Comparison of ENCODE assay signal across 8 mouse cellular contexts in the genomic region with DNA sequence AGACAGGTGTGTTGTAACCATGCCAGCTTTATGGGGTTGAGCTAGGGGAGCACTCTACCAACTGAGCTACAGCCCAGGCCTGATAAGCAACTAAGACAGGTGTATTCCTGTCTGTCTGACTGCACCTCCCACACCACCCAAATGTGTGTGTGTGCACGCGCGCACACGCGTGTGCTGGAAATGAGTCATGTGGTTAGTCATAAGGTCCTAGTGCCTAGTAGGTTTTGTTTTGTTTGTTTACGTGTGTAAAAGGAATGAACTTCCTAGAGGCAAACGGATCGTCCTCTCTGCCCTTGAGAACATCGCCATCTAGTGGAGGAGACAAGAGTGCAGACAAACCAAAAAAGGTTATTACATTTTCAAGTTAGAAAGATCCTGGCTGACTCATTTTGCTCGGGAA. TPM values are rescaled to one million over a fixed set of nuclear protein-coding genes. Genes with fewer than 3 reads are reported as not detected.
DNase-seq lines count a peak whose midpoint lies in the region; ATAC-seq and TF ChIP-seq lines count a peak whose summit lies in the region.

No protein-coding gene starts in this region.

- no peak for DNase-seq in testis, postnatal 10 days (ENCODE audit: low spot score)
- peak; percentile 32 for DNase-seq in retina, adult 2 months (ENCODE audit: low read depth, low spot score)
- DNase-seq in left cerebral cortex, postnatal 36 days (ENCODE audit: low spot score in 2 of 2): no peak

- no peaks in the 10 kb centered on the region for H3K27me3 ChIP-seq in testis, adult 2 months (ENCODE audit: control insufficient read depth, insufficient read depth, low read length)
- peaks cover 9% of the 10 kb centered on the region; the same call in 1 of the 2 replicates for H3K27me3 ChIP-seq in forebrain, embryonic 13.5 days
- no peaks in the 10 kb centered on the region for H3K27me3 ChIP-seq in intestine, postnatal 0 days (replicated peaks; ENCODE audit: control insufficient read depth, insufficient read depth, low read length)
- 0 out of 2 replicates have a peak, but pooled peaks cover 8% of the 10 kb centered on the region for H3K27me3 ChIP-seq in lung, embryonic 15.5 days

- H3K9ac ChIP-seq in forebrain, embryonic 13.5 days: no peak overlapping the region
- no peak overlapping the region for H3K9ac ChIP-seq in intestine, postnatal 0 days (ENCODE audit: low read depth, low read length)
- H3K9ac ChIP-seq in lung, embryonic 15.5 days: no peak overlapping the region

- H3K9me3 ChIP-seq in forebrain, embryonic 13.5 days (replicated peaks): no peaks in the 10 kb centered on the region
- H3K9me3 ChIP-seq in intestine, postnatal 0 days (ENCODE audit: control insufficient read depth): no peaks in the 10 kb centered on the region
- H3K9me3 ChIP-seq in lung, embryonic 15.5 days: no peaks in the 10 kb centered on the region

- TF ChIP-seq CTCF in testis, adult 2 months (IDR thresholded peaks at IDR 0.05; ENCODE audit: control insufficient read depth, insufficient read depth, insufficient replicate concordance, low read depth, low read length): peak; percentile 24; the same call in 1 of the 2 replicates
- peak; percentile 25 for TF ChIP-seq CTCF in bone marrow, adult 2 months (IDR thresholded peaks at IDR 0.05; ENCODE audit: control insufficient read depth, insufficient read depth, low read length)
- TF ChIP-seq CTCF in intestine, postnatal 0 days (IDR thresholded peaks at IDR 0.05; ENCODE audit: low read depth): peak; percentile 95

- ATAC-seq in forebrain, embryonic 13.5 days: peak; percentile 48
- peak; percentile 76 for ATAC-seq in intestine, postnatal 0 days
- ATAC-seq in lung, embryonic 15.5 days (ENCODE audit: borderline replicate concordance, extremely low read depth, low FRiP score, low TSS enrichment): no peak

- no peak for TF ChIP-seq POLR2A in testis, adult 2 months (IDR thresholded peaks at IDR 0.05; ENCODE audit: control insufficient read depth, low read depth, low read length)
- TF ChIP-seq POLR2A in bone marrow, adult 2 months (IDR thresholded peaks at IDR 0.05; ENCODE audit: borderline replicate concordance, control insufficient read depth, low read depth, low read length): no peak

- no peaks in the 10 kb centered on the region; the same call in 1 of the 2 replicates for H3K4me1 ChIP-seq in testis, adult 2 months (ENCODE audit: control insufficient read depth, insufficient read depth, low read length)
- peaks cover 4% of the 10 kb centered on the region; the same call in 1 of the 2 replicates for H3K4me1 ChIP-seq in bone marrow, adult 2 months (ENCODE audit: control insufficient read depth, insufficient read depth, low read length)
- H3K4me1 ChIP-seq in forebrain, embryonic 13.5 days: no peaks in the 10 kb centered on the region
- H3K4me1 ChIP-seq in intestine, postnatal 0 days (replicated peaks; ENCODE audit: control insufficient read depth, insufficient read depth, low read length): no peaks in the 10 kb centered on the region
- H3K4me1 ChIP-seq in lung, embryonic 15.5 days: no peaks in the 10 kb centered on the region

- H3K36me3 ChIP-seq in testis, adult 2 months (ENCODE audit: control insufficient read depth, insufficient read depth, low read length): no peaks in the 10 kb centered on the region
- H3K36me3 ChIP-seq in forebrain, embryonic 13.5 days (ENCODE audit: poor library complexity, severe bottlenecking): no peaks in the 10 kb centered on the region
- no peaks in the 10 kb centered on the region for H3K36me3 ChIP-seq in intestine, postnatal 0 days (ENCODE audit: control insufficient read depth, insufficient read depth)
- no peaks in the 10 kb centered on the region for H3K36me3 ChIP-seq in lung, embryonic 15.5 days

- no peak overlapping the region for H3K27ac ChIP-seq in testis, adult 2 months (ENCODE audit: control insufficient read depth, insufficient read depth, low read depth, low read length)
- H3K27ac ChIP-seq in bone marrow, adult 2 months (ENCODE audit: control insufficient read depth, insufficient read depth, low read depth, low read length, poor library complexity): no peak overlapping the region
- no peak overlapping the region for H3K27ac ChIP-seq in forebrain, embryonic 13.5 days
- no peak overlapping the region for H3K27ac ChIP-seq in intestine, postnatal 0 days (ENCODE audit: low read depth, low read length)
- H3K27ac ChIP-seq in lung, embryonic 15.5 days: no peak overlapping the region

- WGBS in bone marrow, adult 2 months: 22% methylated on average over 10 of the region's 10 CpGs
- WGBS in forebrain, embryonic 13.5 days: 10% methylated on average over 10 of the region's 10 CpGs
- 10% methylated on average over 10 of the region's 10 CpGs for WGBS in intestine, postnatal 0 days
- 12% methylated on average over 10 of the region's 10 CpGs for WGBS in lung, embryonic 15.5 days

- H3K4me3 ChIP-seq in testis, adult 2 months (ENCODE audit: control insufficient read depth, low read depth, low read length): peak overlapping the region; percentile 23; the same call in 1 of the 2 replicates
- H3K4me3 ChIP-seq in bone marrow, adult 2 months (replicated peaks; ENCODE audit: control insufficient read depth, low read depth, low read length): peak overlapping the region; percentile 37
- no peak overlapping the region for H3K4me3 ChIP-seq in forebrain, embryonic 13.5 days
- H3K4me3 ChIP-seq in intestine, postnatal 0 days (ENCODE audit: low read depth, low read length): no peak overlapping the region
- no peak overlapping the region for H3K4me3 ChIP-seq in lung, embryonic 15.5 days

- peak overlapping the region; percentile 40; the same call in 1 of the 2 replicates for H3K4me2 ChIP-seq in forebrain, embryonic 13.5 days
- no peak overlapping the region for H3K4me2 ChIP-seq in intestine, postnatal 0 days (replicated peaks; ENCODE audit: low read depth)
- H3K4me2 ChIP-seq in lung, embryonic 15.5 days: peak overlapping the region; percentile 25; the same call in 1 of the 2 replicates

- intact Hi-C loops in left cerebral cortex, postnatal 36 days (cut with DNase I): loop anchor here (5.0 to 10.0 kb wide), 4 partner anchors 226 to 369 kb away; no protein-coding TSS in a partner anchor

RNA-seq across cellular contexts. Expression of a gene that starts 10.4 kb away (rescaled TPM):
- polyA plus RNA-seq in testis, adult 2 months (2012; rRNA removed): 12.3 and 13.7 TPM in 2 replicates
- polyA plus RNA-seq in bone marrow, adult 2 months (2011; ENCODE audit: insufficient read depth, insufficient read length, low replicate concordance, missing spikeins): 11.1 and 30.1 TPM in 2 replicates
- 19.3 and 21.9 TPM in 2 replicates for polyA plus RNA-seq in forebrain, embryonic 13.5 days (2015; fragmentation: Nextera tagmentation; extraction: Ambion mirVana)
- 15.8 and 17.0 TPM in 2 replicates for polyA plus RNA-seq in intestine, postnatal 0 days (2015; fragmentation: Nextera tagmentation; extraction: Ambion mirVana)
- polyA plus RNA-seq in lung, embryonic 15.5 days (2015; fragmentation: Nextera tagmentation; extraction: Ambion mirVana): 20.8 and 20.9 TPM in 2 replicates
- total RNA-seq in left cerebral cortex, postnatal 36 days (2021): 10 to 100 TPM; 67.6 to 79.7 TPM

Comparison
In these comparisons a context has a peak if more than half of its experiments do, and no peak if none do; other contexts are left out.
1. H3K4me3 ChIP-seq: peak in testis, adult 2 months (single experiment) and bone marrow, adult 2 months (single experiment); none in forebrain, embryonic 13.5 days (single experiment), intestine, postnatal 0 days (single experiment) and lung, embryonic 15.5 days (single experiment).
2. CTCF ChIP-seq: peak in every context shown above with its lines; median percentile 95 in intestine, postnatal 0 days; 25 in bone marrow, adult 2 months; 24 in testis, adult 2 months.